Mouse (Mus musculus): Measurements from ENCODE around the gene Wbp4. TPM values are rescaled to one million over a fixed set of nuclear protein-coding genes. Genes with fewer than 3 reads are reported as not detected.
"Not testable (repeated sequence)": the region's sequence is repeated elsewhere in the genome, so short reads cannot be mapped to it uniquely, and the experiment has no call there.

Gene Wbp4
- polyA plus RNA-seq, 1 experiment from 2014 or later: 48.6 TPM

DNA sequence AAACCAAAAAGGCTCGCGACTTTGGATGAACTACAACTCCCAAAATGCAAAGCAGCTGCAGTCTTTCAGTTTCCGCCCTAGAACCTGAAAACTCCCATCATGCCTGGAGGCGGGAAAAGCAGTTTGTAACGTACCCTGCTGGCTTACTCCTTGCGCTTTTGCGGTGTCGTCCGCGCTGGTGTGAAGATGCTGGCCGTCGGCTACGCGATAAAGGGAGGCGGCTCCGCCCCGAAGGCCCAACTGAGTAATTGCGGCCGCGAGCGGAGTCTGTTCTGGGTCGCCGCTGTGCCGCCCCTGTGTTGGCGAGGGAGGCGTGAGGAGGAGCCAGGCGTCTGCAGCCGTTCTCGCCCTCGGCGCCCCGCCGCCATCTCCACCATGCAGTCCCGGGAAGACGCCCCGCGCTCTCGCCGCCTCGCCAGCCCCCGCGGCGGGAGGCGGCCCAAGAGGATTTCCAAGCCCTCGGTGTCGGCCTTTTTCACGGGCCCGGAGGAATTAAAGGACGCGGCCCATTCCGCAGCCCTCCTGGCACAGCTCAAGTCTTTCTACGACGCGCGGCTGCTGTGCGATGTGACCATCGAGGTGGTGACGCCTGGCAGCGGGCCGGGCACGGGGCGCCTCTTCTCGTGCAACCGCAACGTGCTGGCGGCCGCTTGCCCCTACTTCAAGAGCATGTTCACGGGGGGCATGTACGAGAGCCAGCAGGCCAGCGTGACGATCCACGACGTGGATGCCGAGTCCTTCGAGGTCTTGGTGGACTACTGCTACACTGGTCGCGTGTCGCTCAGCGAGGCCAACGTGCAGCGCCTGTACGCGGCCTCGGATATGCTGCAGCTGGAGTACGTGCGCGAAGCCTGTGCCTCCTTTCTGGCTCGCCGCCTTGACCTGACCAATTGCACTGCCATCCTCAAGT, 29.4 kb downstream of the Wbp4 start, which contains the start of gene Kbtbd6:
Kbtbd6 (plus strand) TSS at position 155 of the 910 bp plus-strand sequence.
- Histone ChIP-seq H3K4me3 (replicated peaks) (peak within 1 kb of the TSS; percentile 54), H3K27ac (0 out of 2 replicates have a peak within 1 kb of the TSS, but pooled peaks have one; percentile 66), H3K9ac (replicated peaks) (peak within 1 kb of the TSS; percentile 57), H3K4me2 (peak within 1 kb of the TSS; percentile 61)
- H3K4me1 ChIP-seq (replicated peaks); H3K27me3 ChIP-seq; H3K36me3 ChIP-seq; H3K9me3 ChIP-seq: not testable (repeated sequence)
- WGBS: 13% methylated on average over 37 of the region's 89 CpGs
- peak; percentile 85 for ATAC-seq (ENCODE audit: insufficient number of reproducible peaks, insufficient read depth, low FRiP score, low TSS enrichment, low read depth)

DNA sequence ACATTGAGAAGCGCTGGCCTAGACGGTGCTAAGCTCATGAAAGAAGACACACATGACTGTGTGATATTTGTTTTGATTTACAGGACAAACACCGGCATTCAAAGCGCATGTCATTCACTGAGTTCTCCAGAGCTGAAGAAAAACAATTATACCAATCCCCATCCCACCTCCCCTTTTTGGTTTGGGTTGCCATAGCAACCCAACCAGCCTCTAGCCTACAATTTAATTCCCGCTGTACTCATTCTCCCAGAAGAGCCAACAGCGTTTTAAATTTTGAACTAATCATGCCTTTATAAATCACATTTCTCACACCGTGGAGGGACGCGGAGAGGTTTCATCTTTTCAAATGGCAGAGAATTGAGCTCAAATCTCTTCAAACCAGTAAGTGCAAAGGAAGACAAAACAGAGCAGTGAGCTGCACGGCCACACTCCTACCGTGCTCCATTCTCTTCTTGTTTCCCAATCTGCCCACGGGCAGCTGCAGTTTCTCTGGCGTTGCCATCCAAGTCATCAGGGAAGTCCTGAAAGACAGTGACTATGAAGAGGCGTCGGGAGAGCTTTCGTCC, 36.2 kb downstream of the Wbp4 start:
- Histone ChIP-seq H3K9me3 (no peaks in the 10 kb centered on the region), H3K27me3 (no peaks in the 10 kb centered on the region), H3K4me2 (no peak overlapping the region), H3K9ac (replicated peaks) (no peak overlapping the region), H3K4me3 (replicated peaks) (no peak overlapping the region), H3K27ac (no peak overlapping the region), H3K4me1 (replicated peaks) (no peaks in the 10 kb centered on the region), H3K36me3 (no peaks in the 10 kb centered on the region)
- WGBS: 77% methylated on average over 16 of the region's 16 CpGs
- ATAC-seq (ENCODE audit: insufficient number of reproducible peaks, insufficient read depth, low FRiP score, low TSS enrichment, low read depth): no peak

DNA sequence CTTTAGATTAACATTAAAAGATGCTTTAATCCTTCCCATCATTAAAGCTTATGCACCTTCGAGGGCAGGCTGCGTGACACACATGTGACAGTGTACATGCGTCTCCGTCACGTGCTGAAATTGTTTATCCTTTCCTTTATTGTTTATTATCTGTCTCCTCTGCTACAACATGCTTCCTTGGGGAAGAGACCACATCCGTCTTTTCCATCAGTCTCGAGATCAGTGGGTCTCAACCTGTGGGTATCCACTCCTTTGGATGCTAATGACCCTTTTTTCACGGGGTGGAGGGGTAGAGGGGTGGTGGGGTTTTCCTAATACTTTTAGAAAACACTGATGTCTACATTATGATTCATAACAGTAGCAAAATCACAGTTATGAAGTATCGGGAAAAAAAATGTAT, 36.7 kb downstream of the Wbp4 start:
- Histone ChIP-seq H3K4me1 (replicated peaks) (no peaks in the 10 kb centered on the region), H3K4me3 (replicated peaks) (no peak overlapping the region), H3K9me3 (no peaks in the 10 kb centered on the region), H3K4me2 (no peak overlapping the region), H3K36me3 (no peaks in the 10 kb centered on the region), H3K9ac (replicated peaks) (no peak overlapping the region), H3K27ac (no peak overlapping the region), H3K27me3 (no peaks in the 10 kb centered on the region)
- 89% methylated on average over 9 of the region's 9 CpGs for WGBS
- no peak for ATAC-seq (ENCODE audit: insufficient number of reproducible peaks, insufficient read depth, low FRiP score, low TSS enrichment, low read depth)

DNA sequence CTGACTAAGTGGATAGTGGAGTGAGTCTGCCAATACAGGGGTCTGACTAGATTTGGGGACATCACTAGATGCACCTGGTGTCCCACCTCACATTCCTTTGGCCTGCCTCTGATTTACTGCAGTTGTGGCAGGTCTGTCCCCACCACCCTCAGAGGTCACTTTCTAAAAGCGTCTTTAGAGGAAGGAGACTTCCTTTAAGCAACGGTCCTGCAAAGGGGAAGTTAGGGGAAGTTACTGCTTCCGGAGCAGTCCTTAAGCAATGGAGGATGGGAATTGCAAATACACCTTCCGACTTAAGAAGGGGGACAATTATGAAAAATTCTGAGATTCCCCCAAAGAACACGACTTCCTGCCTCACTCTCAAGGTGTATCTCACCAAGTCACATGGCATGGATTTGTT, 39.9 kb downstream of the Wbp4 start:
- H3K4me2 ChIP-seq: no peak overlapping the region
- ATAC-seq (ENCODE audit: insufficient number of reproducible peaks, insufficient read depth, low FRiP score, low TSS enrichment, low read depth): no peak
- 81% methylated on average over 5 of the region's 5 CpGs for WGBS

DNA sequence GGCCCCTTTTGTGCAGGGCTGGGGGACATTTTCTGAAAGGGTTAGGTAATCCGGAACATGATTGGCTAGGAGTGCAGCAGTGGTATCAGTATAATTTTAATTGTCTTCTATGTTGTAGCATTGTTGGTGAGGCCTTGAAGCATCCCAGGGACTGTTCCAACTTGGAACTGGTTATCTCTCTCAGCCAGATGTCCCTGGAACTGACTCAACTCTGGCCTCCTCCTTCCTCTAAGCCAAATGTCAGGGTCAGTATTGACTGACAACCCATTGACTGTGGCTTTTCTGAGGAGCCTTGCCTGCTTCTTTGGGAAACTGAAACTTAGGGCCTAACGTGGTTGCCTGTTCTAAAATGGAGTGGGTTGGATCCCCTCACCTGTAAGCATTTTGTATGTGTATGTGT, 40.7 kb downstream of the Wbp4 start:
- no peaks in the 10 kb centered on the region for H3K36me3 ChIP-seq
- H3K27me3 ChIP-seq: no peaks in the 10 kb centered on the region
- ATAC-seq (ENCODE audit: insufficient number of reproducible peaks, insufficient read depth, low FRiP score, low TSS enrichment, low read depth): no peak
- 78% methylated on average over 2 of the region's 2 CpGs for WGBS
- no peak overlapping the region for H3K4me2 ChIP-seq
- no peaks in the 10 kb centered on the region for H3K9me3 ChIP-seq
- no peak overlapping the region for H3K4me3 ChIP-seq (replicated peaks)
- no peaks in the 10 kb centered on the region for H3K4me1 ChIP-seq (replicated peaks)
- H3K9ac ChIP-seq (replicated peaks): no peak overlapping the region
- no peak overlapping the region for H3K27ac ChIP-seq

More for the DNA sequence above, 39.9 kb downstream of the Wbp4 start:
- H3K9me3 ChIP-seq: no peaks in the 10 kb centered on the region
- H3K27me3 ChIP-seq: no peaks in the 10 kb centered on the region
- no peak overlapping the region for H3K27ac ChIP-seq
- no peaks in the 10 kb centered on the region for H3K36me3 ChIP-seq
- H3K4me1 ChIP-seq (replicated peaks): no peaks in the 10 kb centered on the region
- no peak overlapping the region for H3K4me3 ChIP-seq (replicated peaks)
- H3K9ac ChIP-seq (replicated peaks): no peak overlapping the region

DNA sequence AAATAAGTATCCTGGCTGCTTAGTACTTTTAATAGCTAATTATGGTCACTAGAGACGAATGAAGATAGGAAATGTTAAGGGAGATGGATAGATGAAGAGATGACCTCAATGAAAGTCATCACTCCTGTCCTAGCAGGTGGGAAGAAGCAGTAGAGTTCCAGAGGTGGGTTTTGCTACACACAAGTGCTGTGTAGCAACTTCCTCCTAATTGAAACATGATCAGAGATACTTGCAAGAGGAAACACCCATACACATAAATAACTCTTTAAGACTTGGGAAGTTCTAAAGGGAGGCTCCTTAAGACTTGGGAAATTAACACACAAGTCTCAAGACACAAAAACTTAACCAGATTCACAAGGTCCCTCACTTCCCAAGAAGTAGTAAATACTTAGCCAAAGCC, 47.3 kb downstream of the Wbp4 start:
- H3K4me3 ChIP-seq (replicated peaks): no peak overlapping the region
- no peak overlapping the region for H3K4me2 ChIP-seq
- H3K9ac ChIP-seq (replicated peaks): no peak overlapping the region
- peaks cover 4% of the 10 kb centered on the region for H3K36me3 ChIP-seq
- no peak for ATAC-seq (ENCODE audit: insufficient number of reproducible peaks, insufficient read depth, low FRiP score, low TSS enrichment, low read depth)
- 77% methylated on average over 1 of the region's 1 CpGs for WGBS
- H3K9me3 ChIP-seq: 0 out of 2 replicates have a peak, but pooled peaks cover 3% of the 10 kb centered on the region
- no peaks in the 10 kb centered on the region for H3K27me3 ChIP-seq
- H3K27ac ChIP-seq: no peak overlapping the region
- no peaks in the 10 kb centered on the region for H3K4me1 ChIP-seq (replicated peaks)

DNA sequence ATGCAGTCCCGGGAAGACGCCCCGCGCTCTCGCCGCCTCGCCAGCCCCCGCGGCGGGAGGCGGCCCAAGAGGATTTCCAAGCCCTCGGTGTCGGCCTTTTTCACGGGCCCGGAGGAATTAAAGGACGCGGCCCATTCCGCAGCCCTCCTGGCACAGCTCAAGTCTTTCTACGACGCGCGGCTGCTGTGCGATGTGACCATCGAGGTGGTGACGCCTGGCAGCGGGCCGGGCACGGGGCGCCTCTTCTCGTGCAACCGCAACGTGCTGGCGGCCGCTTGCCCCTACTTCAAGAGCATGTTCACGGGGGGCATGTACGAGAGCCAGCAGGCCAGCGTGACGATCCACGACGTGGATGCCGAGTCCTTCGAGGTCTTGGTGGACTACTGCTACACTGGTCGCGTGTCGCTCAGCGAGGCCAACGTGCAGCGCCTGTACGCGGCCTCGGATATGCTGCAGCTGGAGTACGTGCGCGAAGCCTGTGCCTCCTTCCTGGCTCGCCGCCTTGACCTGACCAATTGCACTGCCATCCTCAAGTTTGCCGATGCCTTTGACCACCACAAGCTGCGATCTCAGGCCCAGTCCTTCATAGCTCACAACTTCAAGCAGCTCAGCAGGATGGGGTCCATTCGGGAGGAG, 54.5 kb downstream of the Wbp4 start:
- Histone ChIP-seq H3K9me3 (peaks cover 17% of the 10 kb centered on the region), H3K36me3 (peaks cover 26% of the 10 kb centered on the region), H3K4me2 (peak overlapping the region; percentile 51), H3K27ac (peak overlapping the region; percentile 84), H3K9ac (replicated peaks) (peak overlapping the region; percentile 63), H3K4me3 (replicated peaks) (peak overlapping the region; percentile 48)
- 62% methylated on average over 7 of the region's 59 CpGs for WGBS
- not testable (repeated sequence) for H3K4me1 ChIP-seq (replicated peaks); H3K27me3 ChIP-seq
- peak; percentile 47; the same call in 1 of the 2 replicates for ATAC-seq (ENCODE audit: insufficient number of reproducible peaks, insufficient read depth, low FRiP score, low TSS enrichment, low read depth)

DNA sequence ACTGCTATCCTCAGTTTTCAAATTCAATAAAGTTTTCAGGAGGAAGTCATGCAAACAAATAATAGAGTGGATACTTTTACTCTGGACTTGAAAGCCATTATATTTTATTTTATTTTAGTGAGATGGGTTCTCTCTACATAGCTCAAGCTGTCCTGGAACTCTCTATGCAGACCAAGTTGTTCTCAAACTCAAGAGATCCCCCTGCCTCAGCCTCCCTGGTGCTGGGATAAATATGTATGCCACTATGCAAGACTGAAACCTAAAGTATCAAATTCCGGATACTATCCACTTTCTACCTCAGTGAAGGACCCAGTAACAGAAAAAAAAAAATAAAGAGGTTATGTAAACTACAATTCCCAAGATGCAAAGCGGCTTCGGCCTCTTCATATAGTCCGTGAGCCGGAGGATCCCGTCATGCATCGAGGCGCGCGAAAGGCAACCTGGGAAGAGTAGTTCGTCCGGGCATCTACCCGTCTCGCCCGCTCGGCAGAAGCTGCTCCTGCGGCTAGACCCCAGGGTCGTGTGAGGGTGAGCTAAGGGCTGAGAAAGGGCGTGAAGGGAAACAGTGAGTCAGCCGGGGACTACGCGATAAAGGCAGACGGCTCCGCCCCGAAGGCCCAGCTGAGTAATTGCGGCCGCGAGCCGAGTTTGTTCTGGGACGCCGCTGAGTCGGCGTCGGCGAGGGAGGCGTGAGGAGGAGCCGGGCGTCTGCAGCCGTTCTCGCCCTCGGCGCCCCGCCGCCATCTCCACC, 55.2 kb downstream of the Wbp4 start, which contains the start of gene Kbtbd7:
Kbtbd7 (plus strand) TSS at position 533 of the 751 bp plus-strand sequence.
- ATAC-seq (ENCODE audit: insufficient number of reproducible peaks, insufficient read depth, low FRiP score, low TSS enrichment, low read depth): peak; percentile 99
- under 1% methylated on average over 44 of the region's 44 CpGs for WGBS
- peak within 1 kb of the TSS; percentile 63 for H3K9ac ChIP-seq (replicated peaks)

DNA sequence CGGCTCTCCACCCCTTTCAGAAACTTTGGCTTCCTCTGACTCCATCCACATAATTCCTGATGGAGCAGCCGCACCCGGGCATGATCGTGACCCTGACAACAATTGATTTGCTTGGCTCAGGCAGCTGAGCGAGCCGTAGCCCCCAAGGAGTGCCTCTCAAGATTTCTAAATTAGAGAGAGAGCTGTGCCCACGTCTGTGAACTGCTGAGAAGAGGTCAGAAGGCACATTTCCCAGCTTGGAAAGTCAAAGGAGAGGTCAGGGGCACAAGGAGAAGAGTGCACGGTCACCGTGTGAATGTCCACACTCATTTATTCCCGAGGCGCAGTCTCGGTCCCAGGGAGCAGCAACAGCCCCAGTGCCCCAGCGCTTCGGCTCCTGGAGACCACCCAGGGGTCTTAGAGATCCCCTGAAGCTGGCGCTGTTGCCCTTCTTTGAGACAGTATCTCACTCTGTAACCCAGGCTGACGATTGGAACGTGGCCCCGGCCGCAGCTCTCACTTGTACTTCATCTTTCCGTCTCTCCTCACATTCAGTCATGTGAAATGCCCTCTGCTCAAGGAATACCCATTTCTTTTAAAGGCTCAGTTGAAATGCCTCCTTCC, 61.1 kb downstream of the Wbp4 start:
- ATAC-seq (ENCODE audit: insufficient number of reproducible peaks, insufficient read depth, low FRiP score, low TSS enrichment, low read depth): no peak
- WGBS: 77% methylated on average over 20 of the region's 20 CpGs
- H3K4me1 ChIP-seq (replicated peaks): no peaks in the 10 kb centered on the region
- H3K4me3 ChIP-seq (replicated peaks): no peak overlapping the region
- no peak overlapping the region for H3K27ac ChIP-seq
- peaks cover 18% of the 10 kb centered on the region for H3K36me3 ChIP-seq
- H3K9ac ChIP-seq (replicated peaks): no peak overlapping the region
- H3K4me2 ChIP-seq: no peak overlapping the region
- H3K9me3 ChIP-seq: no peaks in the 10 kb centered on the region
- H3K27me3 ChIP-seq: no peaks in the 10 kb centered on the region

More for the DNA sequence above, 55.2 kb downstream of the Wbp4 start, which contains the start of gene Kbtbd7:
- Histone ChIP-seq H3K36me3 (peaks cover 22% of the 10 kb centered on the region), H3K27ac (peak within 1 kb of the TSS; percentile 84), H3K27me3 (no peaks in the 10 kb centered on the region), H3K4me1 (replicated peaks) (no peaks in the 10 kb centered on the region), H3K4me2 (peak within 1 kb of the TSS; percentile 51), H3K4me3 (replicated peaks) (peak within 1 kb of the TSS; percentile 48), H3K9me3 (peaks cover 14% of the 10 kb centered on the region)

DNA sequence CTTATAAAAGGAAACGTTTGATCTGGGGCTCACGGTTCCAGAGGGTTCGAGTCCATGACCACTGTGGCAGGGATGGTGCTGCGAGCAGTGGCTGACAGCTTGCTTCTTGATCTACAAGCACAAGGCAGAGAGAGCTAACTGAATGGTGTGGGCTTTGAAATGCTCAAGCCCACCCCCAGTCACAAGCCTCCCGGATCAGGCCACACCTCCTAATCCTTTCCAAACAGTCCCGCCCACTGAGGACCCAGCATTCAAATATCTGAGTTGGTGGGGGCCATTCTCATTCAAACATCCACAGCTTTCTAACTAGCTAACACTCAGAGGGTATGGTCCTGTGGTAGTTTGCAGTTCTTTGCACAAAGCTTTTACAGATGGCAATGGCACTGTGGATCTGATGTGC, 68.2 kb downstream of the Wbp4 start:
- Histone ChIP-seq H3K4me3 (replicated peaks) (no peak overlapping the region), H3K36me3 (peaks cover 20% of the 10 kb centered on the region), H3K27me3 (no peaks in the 10 kb centered on the region), H3K4me1 (replicated peaks) (no peaks in the 10 kb centered on the region), H3K9ac (replicated peaks) (no peak overlapping the region), H3K9me3 (no peaks in the 10 kb centered on the region), H3K27ac (no peak overlapping the region), H3K4me2 (no peak overlapping the region)
- whole genome bisulfite sequencing: 80% methylated on average over 6 of the region's 6 CpGs
- no peak for ATAC-seq (ENCODE audit: insufficient number of reproducible peaks, insufficient read depth, low FRiP score, low TSS enrichment, low read depth)

All from limb, embryonic 12.5 days (tissue).